Mouse (Mus musculus): Measurements from ENCODE around the gene Tdrd12.
"Not testable (repeated sequence)": the region's sequence is repeated elsewhere in the genome, so short reads cannot be mapped to it uniquely, and the experiment has no call there.

Gene Tdrd12

DNA sequence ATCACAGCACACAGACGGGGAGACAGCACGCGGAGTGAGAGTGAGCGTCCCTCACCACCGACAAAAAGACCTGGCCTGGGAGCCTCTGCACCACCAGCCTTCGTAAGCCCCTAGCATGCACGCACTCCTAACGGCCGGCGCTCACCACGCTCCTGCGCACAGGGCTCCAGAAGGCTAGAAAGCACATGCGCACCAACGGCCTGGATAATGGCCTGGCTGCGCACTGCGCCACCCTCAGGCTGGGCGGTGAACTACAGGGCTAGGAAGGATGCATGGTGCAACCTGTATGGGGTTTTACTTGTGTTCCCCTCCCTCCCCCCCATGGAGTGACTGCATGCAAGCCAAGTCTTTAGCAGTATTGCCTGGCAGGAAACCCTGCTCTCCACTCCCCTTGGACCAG is at the start of gene Tdrd12:
TSS of gene Tdrd12 (minus strand) at position 184 of the 400 bp plus-strand sequence.
- peak; percentile 91 for DNase-seq (ENCODE audit: low read depth, low spot score)

DNA sequence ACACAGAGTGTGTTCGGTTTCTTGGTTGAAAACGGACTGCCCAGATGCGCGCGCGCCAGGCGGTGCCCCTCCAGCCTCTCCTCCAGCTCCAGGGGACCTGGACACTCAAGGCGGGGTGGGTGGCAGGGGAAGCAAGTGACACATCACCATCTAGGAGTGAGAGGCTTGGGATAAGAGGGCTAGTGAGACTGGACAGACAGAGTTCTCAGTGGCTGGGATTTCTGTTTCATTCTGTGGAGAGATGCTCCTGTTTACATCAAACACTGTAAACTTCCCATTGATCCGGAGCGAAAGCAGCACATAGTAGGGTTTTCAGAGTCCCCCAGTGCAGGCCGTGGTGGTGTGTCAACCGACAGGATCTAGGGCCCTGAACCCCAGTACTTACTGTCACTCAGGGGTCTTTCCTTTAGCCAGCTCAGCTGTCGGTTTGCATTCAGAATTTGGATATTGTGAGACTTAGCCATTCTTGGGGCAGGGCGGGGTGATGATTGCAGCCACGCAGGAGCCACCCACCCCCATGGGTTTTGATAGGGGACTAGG is 49.4 kb upstream of the Tdrd12 start:
- no peak for DNase-seq (ENCODE audit: low read depth, low spot score)

DNA sequence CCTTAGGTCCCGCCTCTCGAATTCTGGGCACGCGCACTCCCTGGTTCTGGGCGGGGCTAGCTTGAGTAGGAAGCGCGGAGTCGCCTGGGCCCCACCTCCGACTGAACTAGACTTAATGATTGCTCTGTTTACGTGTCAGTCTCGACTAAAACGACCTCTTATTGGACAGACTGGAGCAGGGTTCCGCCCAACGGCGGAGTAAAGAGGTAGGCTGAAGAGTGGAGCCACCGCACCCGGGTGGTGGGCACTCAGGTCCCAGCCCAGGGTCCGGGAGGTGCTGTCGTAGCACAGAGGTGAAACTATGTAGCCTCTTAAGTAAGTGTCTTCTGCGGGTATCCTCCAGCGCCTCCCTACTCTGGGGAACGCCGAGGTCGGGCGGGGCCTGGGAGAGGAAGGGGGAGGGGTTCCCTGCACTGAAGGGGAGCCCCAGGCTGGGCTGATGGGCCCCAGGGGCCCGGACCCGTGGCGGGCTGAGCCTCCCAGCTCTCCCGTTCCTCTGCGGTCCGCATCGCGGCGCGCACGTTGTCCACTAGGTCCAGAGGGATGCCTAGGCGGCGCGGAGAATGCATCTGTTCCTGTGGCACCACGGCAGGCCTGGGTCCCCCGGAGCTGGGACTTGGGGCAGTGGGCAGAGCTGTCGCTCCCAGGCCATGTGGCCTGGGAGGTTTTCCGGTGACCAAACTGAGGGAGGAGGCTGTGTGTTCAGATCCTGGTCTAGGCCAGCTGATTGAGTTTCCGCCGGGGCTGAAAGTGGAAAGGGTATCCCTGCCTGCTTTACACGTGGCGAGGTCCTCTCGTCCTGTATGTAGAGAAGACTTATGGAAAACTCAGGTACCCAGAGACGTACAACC is 48.7 kb upstream of the Tdrd12 start, which contains the start of gene Ankrd27:
TSS of gene Ankrd27 (plus strand) at position 190 of the 851 bp plus-strand sequence.
- DNase-seq (ENCODE audit: low read depth, low spot score): peak; percentile 89

DNA sequence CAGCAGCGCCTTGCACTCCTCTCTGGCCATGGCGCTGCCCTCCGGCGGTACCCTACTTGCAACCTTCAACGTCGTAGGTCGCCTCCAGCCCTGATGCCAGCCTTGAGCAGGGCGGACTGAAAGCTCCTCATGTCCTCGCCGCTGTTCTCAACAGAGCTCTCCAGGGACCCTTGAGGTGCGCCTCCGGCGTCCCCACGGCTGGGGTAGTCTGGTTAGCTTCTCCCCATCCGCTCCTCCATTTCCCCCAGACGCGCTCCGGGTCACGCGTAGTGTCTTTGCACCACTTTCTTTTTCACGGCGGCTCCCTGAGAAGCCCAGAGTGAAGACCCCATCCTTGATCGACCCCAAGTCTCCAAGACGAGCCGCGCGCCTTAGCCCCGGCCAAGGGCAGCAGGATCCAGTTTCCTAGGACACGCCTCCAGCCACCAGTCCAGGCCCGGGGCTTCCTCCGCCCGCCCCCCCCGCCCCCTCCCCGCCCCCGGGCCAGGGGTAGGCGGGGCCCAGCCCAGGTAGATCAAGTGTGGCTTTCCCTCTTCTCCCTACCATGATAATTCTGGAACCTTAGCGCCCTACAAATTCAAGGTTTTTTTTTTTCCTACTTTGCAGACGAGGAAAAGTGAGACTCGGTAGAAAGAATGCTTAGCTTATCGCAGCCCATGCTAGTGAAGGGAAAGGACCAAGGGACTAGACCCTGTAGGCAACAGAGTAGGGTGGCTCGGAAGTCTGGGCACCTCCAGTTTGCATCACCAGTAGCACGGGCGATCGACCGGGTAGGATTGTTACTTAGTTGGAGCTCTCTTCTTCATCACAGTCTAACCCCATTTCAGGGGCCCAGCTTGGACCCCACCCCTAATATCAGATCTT is 47.9 kb upstream of the Tdrd12 start, which contains the start of gene Rgs9bp:
TSS of gene Rgs9bp (minus strand) at position 392 of the 864 bp plus-strand sequence.
- DNase-seq (ENCODE audit: low read depth, low spot score): peak; percentile 53

DNA sequence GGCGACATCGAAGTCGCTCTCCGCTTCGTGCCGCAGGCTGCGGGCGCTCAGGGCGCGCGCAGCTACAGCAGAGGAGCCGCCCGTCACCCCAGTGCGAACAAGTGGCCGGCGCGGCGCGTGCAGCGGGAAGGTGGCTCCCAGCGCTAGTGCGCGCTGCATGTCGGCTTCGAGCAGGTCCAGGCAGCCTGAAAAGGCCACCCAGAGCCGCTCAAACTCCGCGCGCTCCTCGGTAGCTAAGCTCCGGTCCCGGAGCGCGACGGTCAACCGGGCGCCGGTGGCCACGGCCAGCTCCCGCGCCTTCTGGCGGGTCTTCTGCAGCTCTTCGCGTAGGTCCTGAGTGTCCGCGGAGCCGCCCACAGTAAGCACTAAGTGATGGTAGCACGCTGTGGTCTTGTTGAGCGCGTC is 47.2 kb upstream of the Tdrd12 start:
- DNase-seq (ENCODE audit: low read depth, low spot score): no peak

DNA sequence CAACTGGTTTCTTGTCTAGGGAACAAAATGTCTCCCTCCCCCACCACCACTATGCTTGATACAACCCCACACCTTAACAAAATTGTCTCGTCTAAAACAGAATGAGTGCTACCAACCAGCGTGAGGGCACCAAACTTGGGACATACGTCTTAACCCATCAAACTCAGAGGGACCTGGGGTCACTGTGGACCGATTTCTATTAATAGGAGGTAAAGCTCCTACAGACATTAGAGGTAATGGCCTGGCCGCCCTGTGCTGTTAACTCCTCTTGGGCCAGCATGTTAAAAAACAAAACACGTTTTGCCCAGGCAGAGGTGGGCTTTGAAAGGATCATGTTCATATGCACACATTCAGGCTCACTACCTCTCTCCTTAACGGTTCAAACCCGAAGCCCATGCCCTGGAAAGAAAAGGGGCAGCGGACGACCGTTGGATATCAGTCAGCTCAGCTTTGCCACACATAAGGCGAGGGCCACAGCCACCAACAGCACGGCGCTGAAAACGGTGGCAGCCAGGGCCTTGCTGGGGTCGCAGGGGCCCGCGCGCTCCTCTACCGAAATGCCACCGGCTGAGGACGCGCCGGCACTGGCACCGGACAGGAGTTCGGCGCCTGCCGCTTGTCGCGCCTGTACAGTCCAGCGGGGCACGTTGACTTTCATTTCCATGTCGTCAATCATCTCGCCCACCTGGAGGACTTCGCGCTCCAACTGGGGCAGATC is 46.7 kb upstream of the Tdrd12 start:
- DNase-seq (ENCODE audit: low read depth, low spot score): no peak

DNA sequence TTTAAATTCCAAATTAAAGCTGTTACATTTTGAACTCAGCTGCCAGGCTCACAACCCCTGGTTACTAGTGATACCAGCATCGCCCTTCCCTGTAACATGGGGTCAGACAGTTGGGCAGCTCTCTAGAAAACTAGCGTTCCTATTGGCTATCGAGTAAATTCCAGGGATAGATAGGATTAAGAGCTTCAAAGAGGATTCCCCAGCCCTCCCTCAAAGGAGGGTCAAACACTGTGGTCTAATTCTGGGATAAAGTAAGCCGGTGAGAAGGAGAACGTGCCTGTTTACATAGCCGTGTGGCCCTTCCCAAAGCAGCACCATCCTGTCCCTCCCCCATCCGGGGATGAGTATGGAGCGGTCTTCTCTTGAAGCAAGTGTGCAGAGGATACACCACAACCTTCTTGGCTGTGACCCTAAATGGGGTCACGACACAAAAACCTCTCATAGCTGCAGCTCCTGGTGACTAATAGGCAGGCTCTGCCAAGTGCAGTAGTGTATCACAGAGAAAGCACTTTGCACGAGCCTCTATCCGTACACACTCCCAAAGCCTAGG is 46.0 kb upstream of the Tdrd12 start:
- DNase-seq (ENCODE audit: low read depth, low spot score): no peak

DNA sequence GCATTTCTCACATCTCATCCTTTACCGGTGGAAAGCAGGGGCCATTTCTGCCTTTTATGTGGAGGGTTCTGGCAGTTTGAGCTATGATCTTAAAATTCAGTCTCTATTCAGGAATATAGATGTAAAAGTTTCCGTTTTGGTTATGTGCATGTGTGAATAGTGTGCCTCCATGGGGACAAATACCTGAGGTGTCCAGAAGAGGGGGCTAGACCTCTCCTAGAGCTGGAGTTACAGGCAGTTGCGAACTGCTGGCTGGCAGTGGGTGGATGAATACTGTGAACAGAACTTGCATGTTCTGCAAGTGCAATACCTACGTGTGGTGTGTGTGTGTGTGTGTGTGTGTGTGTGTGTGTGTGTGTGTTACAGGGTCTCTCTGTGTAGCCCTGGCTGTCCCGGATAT is 45.2 kb upstream of the Tdrd12 start:
- DNase-seq (ENCODE audit: low read depth, low spot score): no peak

DNA sequence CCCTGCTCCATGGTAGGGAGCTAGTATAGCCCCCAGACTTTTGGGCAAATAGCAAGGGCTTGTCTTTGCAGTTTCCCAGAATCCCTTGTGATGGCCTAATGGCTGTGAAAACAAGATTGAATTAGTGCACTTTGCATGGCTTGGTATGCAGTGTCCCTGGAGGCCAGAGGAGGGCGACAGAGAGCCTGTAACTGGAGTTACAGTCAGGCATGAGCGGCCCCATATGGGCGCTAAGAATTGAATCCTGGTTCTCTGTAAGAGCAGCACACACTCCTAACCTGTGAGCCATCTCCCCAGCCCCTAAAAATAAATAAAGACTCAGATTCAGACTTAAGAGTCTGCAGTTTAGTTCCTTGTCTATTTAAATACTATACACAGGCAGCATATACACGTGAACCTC is 42.3 kb upstream of the Tdrd12 start:
- DNase-seq (ENCODE audit: low read depth, low spot score): peak; percentile 65

DNA sequence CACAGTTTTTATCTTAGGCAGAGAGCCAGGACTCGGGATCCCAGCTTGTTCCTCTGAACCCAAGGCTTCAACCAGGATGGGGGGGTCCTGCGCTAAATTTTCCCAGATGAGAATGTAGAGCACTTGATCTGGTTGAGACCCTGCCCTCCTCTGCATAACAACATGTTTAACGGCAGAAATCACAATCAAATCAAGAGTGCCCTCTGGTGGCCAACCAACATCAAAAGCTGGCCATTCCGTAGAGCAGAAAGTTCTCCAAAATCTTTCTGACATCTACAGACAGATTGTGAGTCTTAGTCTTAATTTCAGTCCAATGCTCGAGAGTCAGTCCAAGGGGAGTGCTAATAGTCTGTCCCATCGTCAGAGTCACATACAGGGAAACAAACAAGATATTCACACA is 33.3 kb upstream of the Tdrd12 start:
- DNase-seq (ENCODE audit: low read depth, low spot score): not testable (repeated sequence)

DNA sequence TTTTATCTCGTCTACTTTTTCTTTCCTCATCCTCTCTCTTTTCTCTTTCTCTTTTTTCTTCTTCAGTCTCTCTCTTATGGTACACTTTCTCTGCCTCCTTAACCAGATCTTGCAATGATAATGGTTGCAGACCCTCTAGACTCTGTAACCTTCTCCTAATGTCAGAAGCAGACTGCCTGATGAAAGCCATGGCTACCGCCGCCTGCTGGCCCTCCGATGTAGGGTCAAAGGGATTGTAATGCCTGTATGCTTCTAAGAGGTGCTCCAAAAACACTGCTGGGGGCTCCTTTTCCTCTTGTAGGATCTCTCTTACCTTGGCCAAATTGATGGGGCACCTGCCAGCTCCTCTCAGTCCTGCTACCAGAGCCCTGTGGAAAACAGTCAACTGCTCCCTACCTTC is 32.2 kb upstream of the Tdrd12 start:
- not testable (repeated sequence) for DNase-seq (ENCODE audit: low read depth, low spot score)

DNA sequence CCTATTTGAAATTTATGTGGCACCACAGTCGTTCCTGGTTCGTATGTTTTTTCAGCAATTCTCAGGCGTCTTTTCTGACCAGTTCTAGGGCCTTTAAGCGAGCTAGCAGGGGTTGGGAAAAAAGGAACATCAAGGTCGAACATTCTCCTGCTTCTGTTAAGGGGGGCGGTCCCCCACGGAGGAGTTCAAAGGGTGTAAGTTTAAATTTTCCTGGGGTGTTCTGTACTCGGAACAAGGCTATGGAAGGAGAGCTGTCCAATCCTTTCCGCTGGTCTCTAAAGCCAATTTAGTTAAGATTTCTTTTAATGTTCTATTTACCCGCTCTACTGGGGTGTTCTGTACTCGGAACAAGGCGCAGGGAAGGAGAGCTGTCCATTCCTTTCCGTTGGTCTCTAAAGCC is 28.4 kb upstream of the Tdrd12 start:
- not testable (repeated sequence) for DNase-seq (ENCODE audit: low read depth, low spot score)

DNA sequence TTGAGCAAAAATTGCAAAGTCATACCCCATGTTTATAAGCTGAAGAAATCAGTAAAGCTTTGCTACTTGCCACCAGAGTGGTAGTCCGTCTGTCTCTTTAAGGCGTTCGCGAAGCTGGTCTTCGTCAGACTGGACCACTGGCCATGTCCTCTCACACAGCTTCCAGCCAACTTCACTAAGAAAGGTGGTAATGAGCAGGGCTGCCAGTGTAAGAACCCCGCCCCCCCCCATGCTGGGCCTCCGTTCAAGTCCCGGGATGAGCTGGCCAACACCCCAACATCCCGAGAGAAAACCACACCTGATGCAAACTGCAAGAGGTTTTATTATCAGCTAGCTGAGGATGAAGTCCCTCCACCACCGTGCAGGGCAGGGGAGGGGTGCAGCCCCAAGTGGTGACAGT is 27.3 kb upstream of the Tdrd12 start:
- not testable (repeated sequence) for DNase-seq (ENCODE audit: low read depth, low spot score)

DNA sequence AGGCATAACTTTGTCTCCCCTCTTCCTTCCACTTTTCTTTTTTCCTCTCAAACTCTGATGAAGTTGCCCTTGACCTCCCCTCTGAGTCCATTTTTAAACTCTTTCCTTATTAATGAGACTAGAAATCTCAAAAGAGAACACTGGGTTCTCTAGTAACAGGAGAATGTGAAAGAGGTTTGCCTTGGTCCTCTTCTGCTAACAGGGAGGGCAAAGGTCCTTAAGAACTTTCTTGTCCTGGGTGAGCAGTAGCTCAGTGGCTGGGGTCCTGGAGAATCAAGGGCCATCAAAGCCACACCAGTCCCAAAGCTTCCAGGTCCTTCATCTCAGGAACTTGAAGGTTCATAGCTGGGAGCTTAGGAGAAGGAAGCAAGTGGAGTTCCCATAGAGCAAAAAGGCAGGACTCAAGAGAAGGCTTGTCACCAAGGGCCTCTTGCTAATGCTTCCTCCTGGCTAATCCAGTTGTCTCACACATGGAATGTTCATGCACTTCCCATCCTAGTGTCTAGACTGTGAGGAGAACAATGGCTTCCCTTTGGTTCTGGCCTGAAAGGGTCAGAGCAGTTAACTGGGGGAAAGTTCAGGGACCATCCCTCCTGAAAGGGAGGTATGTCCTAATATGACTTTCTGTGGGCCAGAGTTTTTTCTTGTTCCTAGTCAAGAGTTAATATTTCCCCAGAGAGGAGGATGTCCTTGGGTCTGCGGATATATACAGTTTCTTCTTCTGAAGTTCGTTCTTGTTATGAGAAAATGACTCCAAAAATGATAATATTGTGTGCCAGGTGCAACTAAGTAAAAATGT is 26.7 kb upstream of the Tdrd12 start:
- DNase-seq (ENCODE audit: low read depth, low spot score): no peak

DNA sequence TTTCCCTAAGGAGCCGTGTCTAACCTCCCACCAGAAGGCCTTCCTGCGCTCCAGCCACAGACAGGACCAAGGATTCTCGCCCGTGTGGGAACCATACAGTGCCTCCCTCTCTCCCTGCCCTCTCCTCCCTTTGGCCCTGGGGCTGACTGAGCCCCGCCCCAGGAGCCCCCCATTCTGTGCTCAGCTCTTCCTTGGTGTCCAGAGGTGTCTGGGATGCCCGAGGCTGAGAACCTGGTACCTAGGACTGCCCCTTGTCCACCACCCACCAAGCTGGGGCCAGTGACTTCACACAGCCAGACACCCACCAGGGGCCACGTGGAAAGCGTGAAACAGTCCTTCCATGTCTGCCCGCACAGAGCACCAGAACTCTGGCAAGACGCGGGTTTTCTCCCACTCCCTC is 25.5 kb upstream of the Tdrd12 start:
- no peak for DNase-seq (ENCODE audit: low read depth, low spot score)

DNA sequence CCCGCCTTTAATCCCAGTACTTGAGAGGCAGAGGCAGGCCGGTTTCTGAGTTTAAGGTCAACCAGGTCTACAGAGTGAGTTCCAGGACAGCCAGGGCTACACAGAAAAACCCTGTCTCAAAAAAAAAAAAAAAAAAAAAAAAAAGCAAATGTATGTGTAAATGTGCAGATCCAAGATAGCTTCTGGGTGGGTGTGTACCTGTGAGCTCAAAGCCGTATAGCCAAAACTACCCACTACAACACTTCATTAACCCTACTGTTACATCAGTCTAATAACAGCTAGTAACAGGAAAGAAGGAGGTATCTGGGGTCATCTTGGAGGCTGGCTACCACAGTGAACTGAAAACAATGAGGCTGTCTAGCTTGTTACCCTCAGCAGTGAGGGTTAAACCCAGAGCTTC is 22.3 kb upstream of the Tdrd12 start:
- no peak for DNase-seq (ENCODE audit: low read depth, low spot score)

DNA sequence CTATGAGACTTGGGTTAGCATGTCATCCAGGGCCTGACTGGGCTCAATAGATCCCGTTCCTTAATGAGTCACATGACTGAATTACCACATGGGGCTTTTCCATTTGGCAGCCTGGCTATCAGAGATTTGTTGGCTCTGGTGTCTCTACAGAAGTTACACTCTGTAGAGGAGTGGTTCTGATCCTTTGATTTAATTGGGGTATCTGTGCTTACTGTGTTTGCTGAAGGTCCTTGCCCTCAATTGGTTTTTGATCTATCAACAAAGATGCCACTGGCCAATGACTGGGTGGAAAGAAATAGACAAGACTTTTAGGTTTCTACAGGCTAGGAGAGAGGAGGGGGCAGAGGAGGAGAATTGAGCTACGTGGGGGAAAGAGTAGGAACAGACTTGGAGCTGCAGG is 21.1 kb upstream of the Tdrd12 start:
- DNase-seq (ENCODE audit: low read depth, low spot score): no peak

DNA sequence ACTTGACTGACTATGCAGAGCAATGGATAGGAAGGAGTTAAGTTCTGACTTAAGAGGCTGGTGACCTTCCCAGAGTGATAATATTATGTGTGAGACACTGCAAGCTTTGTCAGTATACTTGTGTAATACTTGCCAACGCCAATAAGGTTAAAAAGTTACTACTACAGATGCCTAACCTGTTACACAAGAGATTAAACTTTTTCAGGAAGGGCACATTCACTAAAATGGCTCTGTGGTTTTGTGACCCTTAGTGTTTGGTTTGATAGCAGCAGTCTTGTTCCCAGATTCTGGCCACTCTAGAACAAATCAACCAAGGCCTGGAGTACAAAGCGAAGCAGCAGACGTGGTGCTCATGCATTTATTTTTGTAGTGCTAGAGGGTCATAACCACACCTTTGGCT is 20.0 kb upstream of the Tdrd12 start:
- DNase-seq (ENCODE audit: low read depth, low spot score): no peak

DNA sequence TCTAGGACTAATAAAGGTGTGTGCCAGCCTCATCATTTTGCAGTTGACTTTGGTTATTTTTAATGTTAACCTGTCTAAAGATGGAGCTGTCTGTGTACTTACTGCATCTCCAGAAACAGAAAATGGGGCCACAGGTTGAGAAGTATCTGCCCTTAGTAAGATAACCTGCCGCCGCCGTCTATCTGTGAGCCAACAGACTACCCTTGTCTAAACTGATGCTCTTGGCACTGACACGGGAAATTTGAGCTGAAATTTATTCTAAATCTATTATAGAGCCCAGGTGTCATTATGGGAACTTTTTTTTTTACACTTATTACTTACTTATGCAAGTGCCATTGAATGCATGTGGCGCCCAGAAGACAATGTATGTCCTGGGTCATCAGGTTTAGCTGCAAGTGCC is 19.4 kb upstream of the Tdrd12 start:
- no peak for DNase-seq (ENCODE audit: low read depth, low spot score)

DNA sequence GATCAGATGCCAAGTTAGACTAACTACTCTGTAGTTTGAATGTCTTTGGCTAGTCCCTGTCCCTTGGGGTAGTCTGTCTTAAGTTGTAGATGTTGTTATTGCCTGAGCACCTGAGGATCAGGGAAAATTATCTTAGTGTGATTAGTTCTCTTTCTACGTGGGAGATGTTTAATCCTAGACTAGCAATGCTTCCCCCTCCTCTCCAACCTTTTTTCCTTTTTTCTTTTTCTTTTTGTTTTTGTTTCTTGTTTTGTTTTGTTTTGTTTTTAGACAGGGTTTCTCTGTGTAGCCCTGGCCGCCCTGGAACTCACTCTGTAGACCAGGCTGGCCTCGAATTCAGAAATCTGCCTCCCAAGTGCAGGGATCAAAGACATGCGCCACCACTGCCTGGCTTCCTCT is 18.7 kb upstream of the Tdrd12 start, which contains the start of gene Nudt19:
TSS of gene Nudt19 (minus strand) at position 100 of the 399 bp plus-strand sequence.
- DNase-seq (ENCODE audit: low read depth, low spot score): no peak

Measured in WW6 (cell line).